18 mouse cellular contexts compared by ENCODE assay signal in genomic region chr8:122073964-122074363, GRCm38 (mm10).
"Had no signal": no experiment of that assay in that cellular context is flagged by ENCODE, and none has a peak within 500 bp of the region (broad histone marks: within the 10 kb centered on the region; RNA-seq: fewer than 3 reads in every experiment).

No protein-coding gene starts in this region.

- H3K27ac ChIP-seq: kidney, embryonic 15.5 days; liver, embryonic 13.5 days; midbrain, embryonic 10.5 days; neural tube, embryonic 13.5 days had no signal

- H3K9ac ChIP-seq: kidney, embryonic 15.5 days; liver, embryonic 13.5 days; neural tube, embryonic 13.5 days had no signal

- H3K4me1 ChIP-seq: liver, embryonic 13.5 days; neural tube, embryonic 13.5 days had no signal

- H3K9me3 ChIP-seq: kidney, embryonic 15.5 days; liver, embryonic 13.5 days; megakaryocyte, embryonic 14.5 days; midbrain, embryonic 10.5 days; neural tube, embryonic 13.5 days had no signal

- DNase-seq: kidney, adult 11 months; kidney, adult 8-10 months; kidney, postnatal 10 days; kidney, postnatal 36 days; left cerebral cortex, postnatal 4 days; liver, embryonic 13.5 days; lung, adult 2 months; midbrain, embryonic 14.5 days; retina, postnatal 1 day; right cerebral cortex, postnatal 25 days; spleen, adult 18-20 months; thymus, adult 2 months; thymus, postnatal 14 days; thymus, postnatal 4 days had no signal

- H3K27me3 ChIP-seq: neural tube, embryonic 13.5 days had no signal

- H3K4me2 ChIP-seq: kidney, embryonic 15.5 days; liver, embryonic 13.5 days; neural tube, embryonic 13.5 days had no signal

- H3K4me3 ChIP-seq: kidney, embryonic 15.5 days; liver, embryonic 13.5 days; megakaryocyte, embryonic 14.5 days; midbrain, embryonic 10.5 days; neural tube, embryonic 13.5 days had no signal

- H3K36me3 ChIP-seq: kidney, embryonic 15.5 days; liver, embryonic 13.5 days; midbrain, embryonic 10.5 days; neural tube, embryonic 13.5 days had no signal
